Mouse (Mus musculus) erythroblast, adult 5-6 weeks (primary cell): Measurements from ENCODE around the gene Stx5a. TPM values are rescaled to one million over a fixed set of nuclear protein-coding genes. Genes with fewer than 3 reads are reported as not detected.
A peak's percentile ranks its signal among the peaks of the same experiment; 100 is the strongest.

Source experiments
- ATAC-seq: replicated peaks from 2 replicates; pipeline ENCODE4 v1.8.0; 2016; ENCODE audit warnings: moderate number of reproducible peaks, mild to moderate bottlenecking, moderate TSS enrichment, inconsistent platforms; ENCODE audit not compliant: poor library complexity, low FRiP score, severe bottlenecking
- total RNA-seq, 2 experiments: library from RNA; stranded (forward) in 1 of 2; stranded (reverse) in 1 of 2; fragments of 150-400 nt in 1 of 2; fragments of 200-764, 138-1000 nt in 1 of 2; gene quantifications; 2 replicates each; pipeline versions ENCODE4 v1.2.3 to v1.2.4; 2015 to 2017; ENCODE audit warnings: low replicate concordance in 2 of 2

The Stx5a gene
- total RNA-seq, 2 experiments from 2014 or later, result 119 to 161 TPM

DNA sequence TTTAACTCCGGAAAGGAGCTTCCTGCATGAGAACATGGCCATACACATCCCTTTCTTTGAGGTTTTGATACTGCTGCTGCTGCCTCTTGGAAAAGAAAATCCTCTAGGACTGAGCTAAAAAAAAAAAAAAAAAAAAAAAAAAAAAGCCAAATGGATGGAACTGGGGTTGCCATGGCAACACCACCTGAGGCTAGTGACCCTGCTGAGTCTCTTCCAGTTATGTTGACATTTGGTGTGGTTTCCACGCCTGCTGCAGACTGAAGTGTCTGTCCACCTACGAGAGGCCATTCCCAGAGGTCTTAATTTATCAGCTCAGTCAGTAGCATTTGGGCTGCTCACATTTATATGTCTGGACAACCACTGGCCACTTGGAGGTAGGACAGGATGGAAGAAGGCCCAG lies 47.3 kb downstream of the Stx5a start:
- no peak for ATAC-seq

DNA sequence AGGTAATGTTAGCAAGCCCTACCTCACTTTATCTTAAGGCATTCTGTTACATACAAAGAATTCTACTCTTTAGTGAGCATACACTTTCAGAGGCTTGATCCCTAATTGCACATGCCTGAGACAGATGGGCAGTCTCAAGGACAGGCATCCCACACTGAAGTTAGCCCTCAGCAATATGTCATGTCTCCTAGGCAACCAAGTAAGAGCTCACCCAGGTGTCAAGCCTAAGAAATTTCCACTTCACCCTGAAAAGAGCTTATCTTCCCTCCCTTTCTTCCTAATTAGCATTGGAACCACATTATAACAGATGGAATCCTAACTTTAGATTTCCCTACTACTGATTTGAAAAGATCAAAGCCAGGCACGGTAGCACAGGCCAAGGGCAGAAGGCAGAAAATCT lies 48.0 kb downstream of the Stx5a start:
- ATAC-seq, result no peak

DNA sequence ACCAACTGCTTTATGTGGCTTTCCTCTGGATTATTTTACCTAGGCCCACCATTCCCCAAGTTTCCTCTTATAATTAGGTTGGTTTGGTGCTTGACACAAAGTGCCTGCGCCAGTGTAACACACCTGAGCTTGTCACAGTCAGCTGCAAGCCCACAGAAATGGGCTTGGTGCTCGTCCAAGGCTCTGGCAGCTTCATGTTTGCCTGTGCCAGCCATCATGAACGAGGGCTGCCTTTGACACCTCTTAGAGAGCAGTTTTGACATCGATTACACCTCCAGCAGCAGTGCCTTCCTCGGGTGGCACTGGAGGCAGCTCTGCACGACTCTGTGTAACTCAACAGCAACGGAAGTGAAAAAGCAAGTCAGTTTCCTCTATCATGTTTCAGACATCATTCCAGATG lies 49.0 kb downstream of the Stx5a start:
- no peak for ATAC-seq

DNA sequence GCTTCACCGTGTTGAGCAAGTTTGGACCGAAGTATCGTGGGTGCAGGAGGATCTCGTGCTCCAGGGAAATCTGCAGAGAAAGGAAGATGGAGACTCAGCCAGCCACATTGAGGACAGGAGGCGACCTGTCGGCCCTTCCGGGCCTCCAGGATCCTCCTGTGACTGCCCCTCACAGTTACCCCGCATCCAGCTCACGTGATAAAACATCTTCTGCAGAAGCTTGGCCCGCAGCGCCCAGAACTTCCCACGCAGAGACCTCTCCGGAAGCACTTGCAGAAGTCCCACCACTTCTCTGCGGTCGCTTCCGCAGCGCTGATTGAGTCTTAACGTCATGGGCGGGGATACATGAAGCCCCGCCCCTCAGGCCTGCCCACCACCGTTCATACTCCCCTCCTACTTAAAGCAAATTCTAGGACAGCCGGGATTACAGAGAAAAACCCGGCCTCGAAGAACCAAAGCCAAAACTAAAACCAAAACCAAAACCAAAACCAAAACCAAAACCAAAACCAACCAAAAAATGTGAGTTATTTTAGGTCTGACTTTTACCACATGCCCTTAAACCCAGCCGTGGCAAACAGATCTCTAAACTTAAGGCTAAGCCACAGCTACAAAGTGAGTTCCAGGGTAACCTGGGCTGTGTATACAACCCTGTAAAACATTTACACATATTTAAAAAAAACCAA lies 57.2 kb downstream of the Stx5a start, which contains the start of gene Polr2g:
TSS of gene Polr2g (minus strand) at position 314 of the 683 bp plus-strand sequence.
- ATAC-seq, result peak; percentile 77

DNA sequence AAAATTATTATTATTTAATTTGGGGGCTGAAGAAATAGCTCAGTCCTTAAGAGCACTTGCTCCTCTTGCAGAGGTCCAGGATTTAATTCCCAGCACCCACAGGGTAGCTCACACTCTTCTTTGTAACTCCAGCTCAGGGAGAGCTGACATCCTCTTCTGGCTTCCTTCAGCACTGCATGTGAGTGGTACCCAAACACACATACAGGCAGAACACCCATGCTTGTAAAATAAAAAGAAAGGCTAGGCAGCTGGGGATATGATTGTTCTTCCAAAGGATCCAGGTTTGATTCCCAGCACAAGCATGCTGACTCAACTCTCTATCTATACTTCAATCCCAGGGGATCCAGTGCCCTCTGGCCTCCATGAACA lies 57.7 kb downstream of the Stx5a start:
- ATAC-seq, result no peak

DNA sequence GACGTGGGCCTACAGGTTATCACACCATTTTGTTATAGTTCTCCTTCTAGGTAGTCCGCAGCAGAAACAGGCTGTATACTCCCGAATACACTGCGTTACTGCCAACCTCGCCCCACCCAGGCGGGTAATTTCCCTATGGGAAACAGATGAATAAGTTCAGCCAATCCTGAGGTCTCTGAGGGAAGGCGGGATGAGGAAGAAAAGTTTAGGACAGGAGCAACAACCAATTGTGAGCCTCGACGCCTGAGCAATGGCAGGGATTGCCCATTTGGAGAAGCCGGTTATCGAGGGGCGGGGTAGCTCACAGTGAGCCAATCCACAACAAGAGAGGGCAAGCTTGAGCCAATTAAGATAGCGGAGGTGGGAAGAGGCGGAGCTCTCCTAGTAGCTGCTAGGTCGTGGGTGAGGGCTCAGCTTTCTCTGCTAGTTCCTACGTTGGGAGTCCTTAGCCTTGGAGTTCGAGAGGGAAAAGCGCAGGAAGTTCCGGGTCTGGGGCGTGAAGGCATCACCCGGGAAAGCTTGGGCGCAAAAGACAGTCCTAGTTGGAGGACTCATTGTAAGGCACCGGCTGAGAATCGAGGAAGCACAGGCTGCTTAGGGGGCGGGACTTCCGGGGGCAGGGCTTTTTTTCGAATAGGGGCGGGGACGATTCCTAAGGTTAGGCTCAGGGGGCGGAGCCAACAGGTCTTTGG lies 61.1 kb downstream of the Stx5a start, which contains the start of gene Zbtb3:
TSS of gene Zbtb3 (plus strand) at position 426 of the 692 bp plus-strand sequence.
- peak; percentile 91 for ATAC-seq

DNA sequence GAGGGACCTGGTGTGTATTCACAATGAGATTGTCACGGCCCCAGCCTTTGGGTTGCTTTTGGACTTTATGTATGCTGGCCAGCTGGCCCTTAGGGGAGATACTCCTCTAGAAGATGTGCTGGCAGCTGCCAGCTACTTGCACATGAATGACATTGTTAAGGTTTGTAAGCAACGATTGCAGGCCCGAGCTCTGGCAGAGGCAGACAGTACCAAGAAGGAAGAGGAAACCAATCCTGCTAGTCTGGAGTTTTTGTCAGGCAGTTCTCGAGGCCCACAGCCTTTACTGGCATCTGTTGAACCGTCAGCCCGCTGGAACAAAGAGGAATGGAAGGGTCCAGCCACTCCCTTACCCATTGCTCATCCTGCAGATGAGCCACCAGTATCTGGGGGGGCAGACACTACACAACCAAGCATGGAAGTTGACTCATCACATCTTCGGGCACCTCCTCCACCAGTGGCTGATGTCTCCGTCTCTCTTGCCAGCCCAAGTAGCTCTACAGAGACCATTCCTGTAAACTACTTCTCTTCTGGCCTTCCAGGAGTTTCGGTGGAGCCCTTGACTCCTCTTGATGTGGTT lies 62.1 kb downstream of the Stx5a start:
- no peak for ATAC-seq

DNA sequence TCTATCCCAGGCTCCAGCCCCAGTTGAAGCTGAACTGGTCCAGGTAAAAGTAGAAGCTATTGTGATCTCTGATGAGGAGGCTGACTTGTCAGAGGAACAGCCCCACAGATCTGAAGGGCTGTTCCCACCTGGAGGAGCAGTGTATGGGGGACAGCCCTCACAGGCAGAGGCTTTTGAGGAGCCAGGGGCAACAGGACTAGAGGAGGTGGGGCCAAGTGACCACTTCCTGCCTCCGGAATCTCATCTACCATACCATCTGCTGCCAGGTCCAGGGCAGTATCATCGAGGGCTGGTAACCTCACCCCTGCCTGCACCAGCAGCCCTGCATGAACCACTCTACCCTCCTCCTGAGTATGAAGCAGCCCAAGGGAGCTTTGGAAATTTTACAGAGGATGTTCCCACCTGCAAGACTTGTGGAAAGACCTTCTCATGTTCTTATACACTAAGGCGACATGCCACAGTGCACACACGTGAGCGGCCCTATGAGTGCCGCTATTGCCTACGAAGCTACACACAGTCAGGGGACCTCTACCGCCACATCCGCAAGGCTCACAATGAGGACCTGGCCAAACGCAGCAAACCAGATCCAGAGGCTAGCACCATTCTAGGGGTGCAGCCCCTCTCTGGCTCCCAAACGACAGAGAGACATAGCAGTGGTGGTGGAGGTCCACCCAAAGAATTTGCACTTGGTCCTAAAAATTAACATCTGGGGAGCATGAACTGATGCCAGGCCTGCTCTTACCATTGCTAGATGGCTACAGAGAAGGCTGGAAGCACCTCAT lies 62.9 kb downstream of the Stx5a start:
- no peak for ATAC-seq

Other genes with a start within 250 kb of the Stx5a start
Only the 30 nearest of the 33 such genes appear.
- not detected in 2 replicates for gene Slc22a8, start 150.2 kb upstream of the Stx5a start, total RNA-seq (2015; ENCODE audit: low replicate concordance)
- gene Slc22a8, start 150.2 kb upstream of the Stx5a start, total RNA-seq (2017; ENCODE audit: low replicate concordance), result not detected in 2 replicates
- gene Slc22a6, start 123.4 kb upstream of the Stx5a start, total RNA-seq (2015; ENCODE audit: low replicate concordance), result not detected in 2 replicates
- not detected in 2 replicates for gene Slc22a6, start 123.4 kb upstream of the Stx5a start, total RNA-seq (2017; ENCODE audit: low replicate concordance)
- gene Chrm1, start 77.6 kb upstream of the Stx5a start, total RNA-seq (2015; ENCODE audit: low replicate concordance), result not detected in 2 replicates
- under 0.01 TPM in 1 of 2 replicates, not detected in the other for gene Chrm1, start 77.6 kb upstream of the Stx5a start, total RNA-seq (2017; ENCODE audit: low replicate concordance)
- 150 and 218 TPM in 2 replicates for gene Slc3a2, start 18.0 kb upstream of the Stx5a start, total RNA-seq (2015; ENCODE audit: low replicate concordance)
- 337 and 409 TPM in 2 replicates for gene Slc3a2, start 18.0 kb upstream of the Stx5a start, total RNA-seq (2017; ENCODE audit: low replicate concordance)
- gene Wdr74, start 5.6 kb upstream of the Stx5a start, total RNA-seq (2015; ENCODE audit: low replicate concordance), result 7.9 and 61.9 TPM in 2 replicates
- gene Wdr74, start 5.6 kb upstream of the Stx5a start, total RNA-seq (2017; ENCODE audit: low replicate concordance), result 15.3 and 18.3 TPM in 2 replicates
- gene 1700092M07Rik, start 695 bp upstream of the Stx5a start, total RNA-seq (2015; ENCODE audit: low replicate concordance), result not detected in 2 replicates
- not detected in 2 replicates for gene 1700092M07Rik, start 695 bp upstream of the Stx5a start, total RNA-seq (2017; ENCODE audit: low replicate concordance)
- 135 and 146 TPM in 2 replicates for gene Nxf1, start 15.7 kb downstream of the Stx5a start, total RNA-seq (2015; ENCODE audit: low replicate concordance)
- gene Nxf1, start 15.7 kb downstream of the Stx5a start, total RNA-seq (2017; ENCODE audit: low replicate concordance), result 35.0 and 81.7 TPM in 2 replicates
- gene Tmem223, start 29.6 kb downstream of the Stx5a start, total RNA-seq (2015; ENCODE audit: low replicate concordance), result 9.4 and 11.0 TPM in 2 replicates
- gene Tmem223, start 29.6 kb downstream of the Stx5a start, total RNA-seq (2017; ENCODE audit: low replicate concordance), result 3.1 and 6.8 TPM in 2 replicates
- gene Tmem179b, start 33.1 kb downstream of the Stx5a start, total RNA-seq (2015; ENCODE audit: low replicate concordance), result 55.1 and 59.6 TPM in 2 replicates
- 24.3 and 37.4 TPM in 2 replicates for gene Tmem179b, start 33.1 kb downstream of the Stx5a start, total RNA-seq (2017; ENCODE audit: low replicate concordance)
- gene Taf6l, start 45.0 kb downstream of the Stx5a start, total RNA-seq (2015; ENCODE audit: low replicate concordance), result 1.2 and 5.9 TPM in 2 replicates
- 1.0 and 9.5 TPM in 2 replicates for gene Taf6l, start 45.0 kb downstream of the Stx5a start, total RNA-seq (2017; ENCODE audit: low replicate concordance)
- gene Polr2g, start 57.2 kb downstream of the Stx5a start, total RNA-seq (2015; ENCODE audit: low replicate concordance), result 21.5 and 23.0 TPM in 2 replicates
- gene Polr2g, start 57.2 kb downstream of the Stx5a start, total RNA-seq (2017; ENCODE audit: low replicate concordance), result 9.9 and 20.1 TPM in 2 replicates
- 0.42 TPM in 1 of 2 replicates, not detected in the other for gene Zbtb3, start 61.1 kb downstream of the Stx5a start, total RNA-seq (2015; ENCODE audit: low replicate concordance)
- 0.60 TPM in 1 of 2 replicates, not detected in the other for gene Zbtb3, start 61.1 kb downstream of the Stx5a start, total RNA-seq (2017; ENCODE audit: low replicate concordance)
- gene Ttc9c, start 77.9 kb downstream of the Stx5a start, total RNA-seq (2015; ENCODE audit: low replicate concordance), result 10.0 and 13.6 TPM in 2 replicates
- gene Ttc9c, start 77.9 kb downstream of the Stx5a start, total RNA-seq (2017; ENCODE audit: low replicate concordance), result 13.8 and 20.1 TPM in 2 replicates
- gene Hnrnpul2, start 78.6 kb downstream of the Stx5a start, total RNA-seq (2015; ENCODE audit: low replicate concordance), result 14.4 and 27.4 TPM in 2 replicates
- gene Hnrnpul2, start 78.6 kb downstream of the Stx5a start, total RNA-seq (2017; ENCODE audit: low replicate concordance), result 42.6 and 58.0 TPM in 2 replicates
- 4.2 TPM in 1 of 2 replicates, not detected in the other for gene AC129217.1, start 88.4 kb downstream of the Stx5a start, total RNA-seq (2015; ENCODE audit: low replicate concordance)
- gene AC129217.1, start 88.4 kb downstream of the Stx5a start, total RNA-seq (2017; ENCODE audit: low replicate concordance), result 14.8 TPM in 1 of 2 replicates, not detected in the other
- gene Bscl2, start 96.1 kb downstream of the Stx5a start, total RNA-seq (2015; ENCODE audit: low replicate concordance), result 28.8 and 40.3 TPM in 2 replicates
- 12.7 and 16.4 TPM in 2 replicates for gene Bscl2, start 96.1 kb downstream of the Stx5a start, total RNA-seq (2017; ENCODE audit: low replicate concordance)
- gene Gng3, start 97.8 kb downstream of the Stx5a start, total RNA-seq (2015; ENCODE audit: low replicate concordance), result not detected in 2 replicates
- gene Gng3, start 97.8 kb downstream of the Stx5a start, total RNA-seq (2017; ENCODE audit: low replicate concordance), result 0.56 TPM in 1 of 2 replicates, not detected in the other
- not detected in 2 replicates for gene Lrrn4cl, start 109.4 kb downstream of the Stx5a start, total RNA-seq (2015; ENCODE audit: low replicate concordance)
- gene Lrrn4cl, start 109.4 kb downstream of the Stx5a start, total RNA-seq (2017; ENCODE audit: low replicate concordance), result not detected in 2 replicates
- gene Ubxn1, start 130.1 kb downstream of the Stx5a start, total RNA-seq (2015; ENCODE audit: low replicate concordance), result 18.6 and 20.6 TPM in 2 replicates
- gene Ubxn1, start 130.1 kb downstream of the Stx5a start, total RNA-seq (2017; ENCODE audit: low replicate concordance), result 43.0 and 65.7 TPM in 2 replicates
- gene Uqcc3, start 139.5 kb downstream of the Stx5a start, total RNA-seq (2015; ENCODE audit: low replicate concordance), result 1.5 and 8.4 TPM in 2 replicates
- 11.8 and 12.3 TPM in 2 replicates for gene Uqcc3, start 139.5 kb downstream of the Stx5a start, total RNA-seq (2017; ENCODE audit: low replicate concordance)
- 24.2 and 24.4 TPM in 2 replicates for gene Lbhd1, start 142.3 kb downstream of the Stx5a start, total RNA-seq (2015; ENCODE audit: low replicate concordance)
- 6.0 and 23.1 TPM in 2 replicates for gene Lbhd1, start 142.3 kb downstream of the Stx5a start, total RNA-seq (2017; ENCODE audit: low replicate concordance)
- not detected in 2 replicates for gene Gm49403, start 142.5 kb downstream of the Stx5a start, total RNA-seq (2015; ENCODE audit: low replicate concordance)
- gene Gm49403, start 142.5 kb downstream of the Stx5a start, total RNA-seq (2017; ENCODE audit: low replicate concordance), result not detected in 2 replicates
- gene 1810009A15Rik, start 147.4 kb downstream of the Stx5a start, total RNA-seq (2015; ENCODE audit: low replicate concordance), result 14.6 and 21.3 TPM in 2 replicates
- gene 1810009A15Rik, start 147.4 kb downstream of the Stx5a start, total RNA-seq (2017; ENCODE audit: low replicate concordance), result 13.5 and 23.3 TPM in 2 replicates
- not detected in 2 replicates for gene Gm49416, start 147.5 kb downstream of the Stx5a start, total RNA-seq (2015; ENCODE audit: low replicate concordance)
- not detected in 2 replicates for gene Gm49416, start 147.5 kb downstream of the Stx5a start, total RNA-seq (2017; ENCODE audit: low replicate concordance)
- gene Ints5, start 151.6 kb downstream of the Stx5a start, total RNA-seq (2015; ENCODE audit: low replicate concordance), result 2.3 and 7.1 TPM in 2 replicates
- 4.7 and 5.4 TPM in 2 replicates for gene Ints5, start 151.6 kb downstream of the Stx5a start, total RNA-seq (2017; ENCODE audit: low replicate concordance)
- gene Ganab, start 156.7 kb downstream of the Stx5a start, total RNA-seq (2015; ENCODE audit: low replicate concordance), result 12.7 and 20.9 TPM in 2 replicates
- 19.5 and 20.4 TPM in 2 replicates for gene Ganab, start 156.7 kb downstream of the Stx5a start, total RNA-seq (2017; ENCODE audit: low replicate concordance)
- 12.5 and 14.2 TPM in 2 replicates for gene B3gat3, start 179.0 kb downstream of the Stx5a start, total RNA-seq (2015; ENCODE audit: low replicate concordance)
- gene B3gat3, start 179.0 kb downstream of the Stx5a start, total RNA-seq (2017; ENCODE audit: low replicate concordance), result 11.1 and 12.4 TPM in 2 replicates
- gene Rom1, start 187.9 kb downstream of the Stx5a start, total RNA-seq (2015; ENCODE audit: low replicate concordance), result 1.2 TPM in 1 of 2 replicates, not detected in the other
- gene Rom1, start 187.9 kb downstream of the Stx5a start, total RNA-seq (2017; ENCODE audit: low replicate concordance), result 1.7 and 3.0 TPM in 2 replicates
- 1.7 and 4.8 TPM in 2 replicates for gene Eml3, start 188.1 kb downstream of the Stx5a start, total RNA-seq (2015; ENCODE audit: low replicate concordance)
- gene Eml3, start 188.1 kb downstream of the Stx5a start, total RNA-seq (2017; ENCODE audit: low replicate concordance), result 6.3 and 8.3 TPM in 2 replicates
- 16.9 and 22.8 TPM in 2 replicates for gene Mta2, start 200.5 kb downstream of the Stx5a start, total RNA-seq (2015; ENCODE audit: low replicate concordance)
- 39.5 and 54.4 TPM in 2 replicates for gene Mta2, start 200.5 kb downstream of the Stx5a start, total RNA-seq (2017; ENCODE audit: low replicate concordance)